Mouse (Mus musculus) frontal cortex, postnatal 25 days (tissue): ENCODE results near the gene Mepce.
"Not testable (repeated sequence)": the region's sequence is repeated elsewhere in the genome, so short reads cannot be mapped to it uniquely, and the experiment has no call there.

Experiments used
- DNase-seq, 2 experiments: peaks; one replicate each; pipeline ENCODE4 v3.0.0; 2022; ENCODE audit warnings: low spot score in 2 of 2

Mepce gene

DNA sequence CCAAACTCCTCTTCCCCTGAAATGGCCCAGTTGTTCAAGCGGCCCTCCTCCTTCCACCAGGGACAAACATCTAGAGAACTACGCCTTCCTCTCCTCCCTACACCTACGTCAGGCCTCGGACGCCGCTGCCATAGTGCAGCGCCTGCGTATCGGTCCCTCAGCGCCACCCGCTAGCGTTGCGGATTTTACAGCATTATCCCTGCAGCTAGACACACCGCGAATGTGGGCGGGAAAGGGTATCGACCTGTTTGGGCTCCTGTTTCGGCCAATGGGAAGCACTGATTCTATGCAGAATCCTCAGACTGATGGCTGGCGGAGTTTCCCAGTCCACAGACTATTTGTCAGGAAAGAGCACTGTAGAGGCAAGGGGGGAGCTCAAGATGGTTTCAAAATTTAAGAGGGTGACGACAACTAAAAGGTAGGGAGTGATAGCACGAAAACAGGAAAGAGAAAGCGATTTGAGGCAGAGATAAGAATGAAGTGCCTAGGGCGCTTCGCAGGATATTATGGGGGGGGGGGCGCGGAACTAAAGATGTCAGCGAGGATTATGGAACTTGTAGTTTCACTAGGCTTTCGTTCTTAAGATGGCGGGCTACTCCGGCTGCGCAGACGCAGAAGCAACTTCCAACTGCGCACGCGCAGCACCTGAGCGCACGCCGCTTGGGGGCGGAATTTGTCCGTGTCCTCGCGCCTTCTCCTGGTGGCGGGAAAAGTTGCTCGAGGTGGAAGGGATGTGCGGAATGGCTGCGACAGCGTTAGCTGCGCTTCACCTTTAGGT, at the start of gene Mepce, which contains the start of gene Zcwpw1:
Mepce (minus strand) TSS at position 505 of the 778 bp plus-strand sequence.
Zcwpw1 (plus strand) TSS at position 648 of the 778 bp plus-strand sequence.
- DNase-seq, result peak; percentile 89 to 95

GRCm38 (mm10) chr5:137837110-137837509, 49.7 kb upstream of the Mepce start:
- not testable (repeated sequence) for DNase-seq

DNA sequence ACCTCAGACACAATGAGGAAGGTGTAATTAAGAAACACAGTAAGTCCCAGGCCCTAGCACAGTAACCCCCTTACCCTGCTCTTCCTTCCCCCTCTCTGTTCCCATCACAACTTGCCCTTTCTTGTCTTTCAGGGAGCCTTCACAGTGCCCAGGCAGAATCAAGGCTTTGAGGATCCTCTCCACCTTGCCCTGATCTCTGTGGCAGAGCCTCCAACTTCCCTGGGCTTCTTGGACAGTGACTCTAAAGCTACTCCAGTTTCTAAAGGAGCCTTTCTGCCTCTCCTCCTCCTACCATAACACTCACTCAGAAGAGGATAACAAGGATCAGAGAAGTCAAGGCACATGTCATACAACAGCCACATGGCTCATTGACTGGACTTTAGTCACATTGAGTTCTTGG, 49.2 kb upstream of the Mepce start:
- DNase-seq, result no peak

DNA sequence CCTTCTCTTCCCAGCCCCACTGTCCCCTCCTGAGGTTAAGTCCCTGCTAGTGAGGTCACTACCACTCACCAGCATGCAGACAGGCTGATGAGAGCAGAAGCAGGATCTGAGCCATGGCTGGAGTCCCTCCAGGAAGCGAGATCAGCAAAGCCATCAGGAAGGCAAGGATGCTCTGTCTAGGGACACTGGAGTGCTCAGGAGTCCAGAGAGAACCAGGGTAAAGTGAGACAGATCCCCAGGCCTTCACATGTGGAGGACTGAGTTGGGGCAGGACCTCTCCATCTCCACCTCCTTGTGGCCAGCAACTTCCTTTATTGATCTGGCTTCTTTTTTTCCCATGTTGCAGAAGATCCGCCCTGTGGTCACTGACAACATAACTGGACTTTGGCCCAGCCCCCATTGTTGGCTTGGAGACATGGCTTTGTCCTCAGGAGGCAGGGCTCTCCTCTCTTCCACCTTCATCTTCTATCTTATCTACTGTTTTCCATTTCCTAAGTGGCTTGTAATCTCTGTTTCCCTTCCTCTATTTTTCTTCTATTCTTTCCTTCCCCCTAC, 48.6 kb upstream of the Mepce start, which contains the start of gene Pilra:
Pilra (minus strand) TSS at position 316 of the 555 bp plus-strand sequence.
- DNase-seq, result not testable (repeated sequence)

GRCm38 (mm10) chr5:137833500-137833899, 46.0 kb upstream of the Mepce start:
- DNase-seq, result no peak

DNA sequence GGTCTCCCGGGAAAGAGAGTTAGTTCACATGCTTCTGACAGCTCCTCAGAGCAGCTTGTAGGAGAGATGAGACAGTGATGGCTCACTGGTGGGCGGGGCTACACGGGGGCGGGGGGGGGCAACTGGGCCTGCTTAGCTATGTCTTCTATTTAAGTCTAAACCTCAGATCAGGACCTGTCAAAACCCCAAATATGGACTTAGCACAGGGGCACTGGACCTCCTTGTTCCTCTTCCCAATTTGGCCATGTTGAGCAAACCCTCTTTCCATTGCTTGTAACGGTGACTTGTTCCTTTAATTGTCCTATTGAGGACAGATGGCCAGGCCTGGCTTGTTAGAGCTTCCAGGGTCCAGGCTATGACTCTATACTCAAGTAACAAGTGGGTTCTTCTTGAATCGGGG, 44.1 kb upstream of the Mepce start:
- no peak for DNase-seq

DNA sequence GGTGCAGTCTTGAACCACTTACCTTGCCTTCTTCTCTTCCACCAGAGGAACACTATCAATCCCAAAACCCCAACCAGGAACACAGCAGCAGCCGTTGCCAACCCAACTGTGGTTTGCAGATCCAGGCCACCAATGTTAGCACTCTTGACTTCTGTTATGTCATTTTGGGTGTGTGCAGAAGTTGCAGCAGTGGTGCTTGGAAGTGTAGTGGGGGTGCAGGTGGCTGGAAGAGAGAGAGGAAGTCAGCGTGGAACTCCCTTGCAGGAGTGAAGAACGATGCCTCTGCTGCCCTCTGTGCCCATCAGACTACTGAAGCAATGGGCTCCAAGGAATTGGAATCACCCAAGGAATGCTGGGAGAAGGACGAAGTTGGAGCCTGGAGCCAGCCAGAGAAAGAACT, 43.7 kb upstream of the Mepce start:
- DNase-seq, result no peak

GRCm38 (mm10) chr5:137830238-137830637, 42.8 kb upstream of the Mepce start:
- no peak for DNase-seq

DNA sequence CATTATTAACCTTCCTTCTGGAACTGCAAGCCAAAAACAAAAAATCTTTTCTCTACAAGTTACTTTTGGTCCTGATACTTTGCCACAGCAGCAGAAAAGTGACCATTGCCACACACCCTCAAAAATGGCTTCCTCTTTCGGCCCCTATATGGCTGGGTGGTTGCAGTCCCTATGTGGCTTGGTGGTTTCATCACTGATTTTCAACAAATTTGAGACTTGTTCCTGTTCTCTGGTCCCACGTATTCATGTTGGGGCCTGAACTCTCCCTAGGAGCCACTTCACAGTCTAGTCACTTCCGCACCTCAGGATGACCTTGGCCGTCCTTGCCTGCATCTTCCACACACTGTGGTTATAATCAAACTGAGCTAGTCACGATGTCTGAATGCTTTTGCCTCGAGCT, 41.2 kb upstream of the Mepce start:
- DNase-seq, result no peak

DNA sequence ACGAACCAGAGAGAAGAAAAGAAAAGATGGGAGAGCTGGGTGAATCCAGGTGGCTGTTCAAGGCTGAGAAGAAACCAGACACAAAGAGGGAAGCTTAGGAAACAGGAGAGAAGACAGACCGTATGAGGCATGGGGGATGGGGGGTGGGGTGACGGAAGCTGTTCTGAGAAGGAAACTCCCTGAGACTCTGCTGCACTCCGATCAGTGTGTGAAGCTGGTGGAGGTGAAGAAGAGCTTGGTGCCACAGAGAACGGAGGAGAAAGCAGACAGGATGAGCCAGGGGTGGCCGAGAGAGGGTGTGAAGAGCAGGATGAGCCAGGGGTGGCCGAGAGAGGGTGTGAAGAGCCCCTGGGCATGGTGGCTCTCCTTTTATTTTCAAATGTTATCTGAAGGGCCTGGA, 39.0 kb upstream of the Mepce start:
- DNase-seq, result no peak

- DNase-seq, result no peak
Measured at GRCm38 (mm10) chr5:137825971-137826370, 38.5 kb upstream of the Mepce start.

GRCm38 (mm10) chr5:137825030-137825429, 37.6 kb upstream of the Mepce start:
- no peak for DNase-seq

DNA sequence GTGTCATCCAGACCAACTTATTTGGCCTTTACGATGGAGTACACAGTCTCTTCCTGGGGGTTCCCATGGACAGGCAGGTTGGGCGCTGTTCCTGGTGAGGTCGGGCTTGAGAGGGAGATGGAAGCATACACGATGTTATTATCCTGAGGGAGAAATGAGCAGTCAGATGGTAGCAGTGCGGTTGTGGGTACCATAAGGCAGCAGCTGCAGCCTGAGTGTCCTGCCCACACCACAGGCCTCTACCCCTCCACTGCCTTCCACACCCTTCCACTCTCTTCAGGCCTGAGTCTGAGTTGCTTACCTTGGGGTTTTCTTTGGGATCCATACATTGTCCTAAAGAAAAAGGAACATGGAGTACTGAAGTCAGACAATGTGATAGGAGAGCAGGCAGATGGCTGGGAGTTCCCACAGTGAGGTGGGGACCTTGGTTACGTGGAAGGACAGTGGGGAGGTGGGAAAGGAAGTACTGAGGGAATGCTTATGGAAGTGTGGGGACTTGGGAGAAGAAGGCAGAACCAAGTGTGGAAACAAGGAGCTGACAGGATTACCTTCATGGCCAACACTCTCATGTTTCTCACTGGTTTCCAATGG, 36.1 kb upstream of the Mepce start:
- no peak for DNase-seq

GRCm38 (mm10) chr5:137822602-137823001, 35.1 kb upstream of the Mepce start:
- no peak for DNase-seq

GRCm38 (mm10) chr5:137822126-137822525, 34.7 kb upstream of the Mepce start:
- DNase-seq, result no peak

DNA sequence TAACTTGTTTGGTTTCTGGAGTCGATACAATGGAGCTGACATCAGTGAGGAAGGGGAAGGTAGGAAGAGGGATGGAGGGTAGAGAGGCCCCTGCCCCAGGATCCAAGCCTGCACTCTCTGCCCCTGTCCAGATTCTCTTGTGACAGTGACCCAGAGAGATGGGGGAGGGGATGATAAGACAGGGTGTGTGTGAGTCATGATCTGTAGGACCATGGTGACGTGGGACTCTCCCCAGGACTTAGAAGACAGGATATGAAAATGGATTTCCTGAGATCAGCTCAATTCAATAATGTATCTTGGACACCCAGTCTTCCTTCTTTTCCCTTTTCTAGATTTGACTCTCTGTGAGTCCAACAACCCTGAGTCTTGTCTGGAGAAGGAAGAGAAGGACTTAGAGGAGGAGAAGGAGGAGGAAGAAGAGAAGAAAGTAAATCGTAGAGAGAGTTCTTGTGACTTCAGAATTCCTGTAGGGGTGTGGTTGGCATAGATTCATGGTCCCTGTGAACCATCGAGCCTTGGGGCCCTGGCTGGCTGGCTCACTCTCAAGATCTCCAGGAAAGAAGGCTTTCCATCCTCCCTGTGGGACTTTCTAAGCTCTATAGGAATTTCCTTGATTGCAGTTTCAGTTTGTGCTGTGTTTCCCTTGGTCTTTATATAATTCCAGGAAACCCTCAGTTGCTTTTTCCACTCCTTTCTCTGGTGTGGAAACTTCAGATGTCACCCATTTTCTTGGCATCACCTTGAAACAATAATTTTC, 30.2 kb upstream of the Mepce start:
- DNase-seq, result no peak

DNA sequence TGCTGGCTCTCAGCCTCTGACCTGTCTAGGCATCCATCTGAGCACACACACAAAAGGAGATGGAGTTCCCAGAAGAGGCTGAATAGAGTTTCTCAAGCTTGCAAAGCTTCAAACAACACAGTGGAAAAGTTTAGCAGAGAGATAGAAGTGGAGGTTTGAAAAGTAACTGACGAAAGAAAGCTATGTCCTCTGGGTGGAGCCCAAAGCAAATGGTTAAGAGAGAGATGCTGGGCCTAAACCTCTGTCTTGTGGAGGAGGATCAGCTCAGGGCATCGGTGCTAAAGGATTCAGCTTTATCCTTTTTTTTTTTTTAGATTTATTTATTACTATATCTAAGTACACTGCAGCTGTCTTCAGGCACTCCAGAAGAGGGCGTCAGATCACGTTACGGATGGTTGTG, 20.9 kb upstream of the Mepce start:
- no peak for DNase-seq

GRCm38 (mm10) chr5:137806158-137806557, 18.7 kb upstream of the Mepce start:
- no peak for DNase-seq

GRCm38 (mm10) chr5:137800917-137801316, 13.5 kb upstream of the Mepce start:
- no peak for DNase-seq

DNA sequence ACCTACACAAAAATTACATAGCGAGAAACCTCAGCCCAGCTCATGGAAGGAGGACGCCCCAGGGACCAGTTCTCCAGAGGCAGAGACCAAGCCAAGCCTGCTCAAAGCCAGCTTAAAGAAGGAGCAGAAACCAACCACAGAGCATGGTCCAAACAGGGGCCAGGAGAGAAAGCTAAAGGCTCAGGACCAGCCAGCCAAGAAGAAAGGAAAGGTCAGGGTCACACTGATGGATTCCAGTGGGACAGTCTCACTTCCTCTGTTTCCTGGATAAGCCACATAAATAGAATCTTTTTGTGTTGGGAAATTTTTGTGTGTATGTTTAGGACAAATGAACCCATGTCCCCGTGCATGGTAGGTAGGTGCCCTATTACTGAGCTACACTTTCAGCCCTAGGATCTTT, 9.2 kb upstream of the Mepce start:
- no peak for DNase-seq

GRCm38 (mm10) chr5:137791553-137791952, 4.1 kb upstream of the Mepce start:
- no peak for DNase-seq

- no peak for DNase-seq
Measured at GRCm38 (mm10) chr5:137788946-137789531, 1.6 kb upstream of the Mepce start.
